Mouse (Mus musculus) stomach, embryonic 16.5 days (tissue): ENCODE measurements at regions not wholly inside any gene's neighbourhood (a gene's known extent, or its start where the extent isn't known, plus 50 kb on each side); places are given as distances from the start of the nearest gene placed in this dataset.

Experiments used
- ATAC-seq: fragments of 200-750 bp; cut with Nextera tagmentation; 2 replicates; pipeline ENCODE4 v1.8.0; 2017; ENCODE audit warnings: moderate number of reproducible peaks, moderate TSS enrichment; ENCODE audit not compliant: insufficient read depth, low FRiP score
- H3K27ac ChIP-seq: fragments of 300-500 bp; sonication (generic); 2 replicates; pipeline ENCODE4 v1.5.1; 2014; ENCODE audit warnings: low read length
- H3K27me3 ChIP-seq: fragments of 300-500 bp; sonication (generic); 2 replicates; pipeline ENCODE4 v1.6.1; 2014; ENCODE audit warnings: low read length, control low read depth, mixed read lengths; ENCODE audit not compliant: control insufficient read depth, insufficient read depth
- H3K36me3 ChIP-seq: fragments of 300-500 bp; sonication (generic); 2 replicates; pipeline ENCODE4 v1.6.1; 2014; ENCODE audit warnings: low read length; ENCODE audit not compliant: control insufficient read depth, insufficient read depth
- H3K4me1 ChIP-seq: fragments of 300-500 bp; sonication (generic); 2 replicates; pipeline ENCODE4 v1.6.1; 2014; ENCODE audit warnings: low read length, control low read depth, mixed read lengths; ENCODE audit not compliant: control insufficient read depth, insufficient read depth
- H3K4me2 ChIP-seq: fragments of 300-500 bp; sonication (generic); 2 replicates; pipeline ENCODE4 v1.6.1; 2014; ENCODE audit warnings: low read depth, low read length, mixed read lengths
- H3K4me3 ChIP-seq: fragments of 300-500 bp; sonication (generic); replicated peaks from 2 replicates; pipeline ENCODE4 v1.5.1; 2014; ENCODE audit warnings: mild to moderate bottlenecking, low read length
- H3K9ac ChIP-seq: fragments of 300-500 bp; sonication (generic); 2 replicates; pipeline ENCODE4 v1.6.1; 2014; ENCODE audit warnings: low read length
- H3K9me3 ChIP-seq: fragments of 300-500 bp; sonication (generic); replicated peaks from 2 replicates; pipeline ENCODE4 v1.6.1; 2016; ENCODE audit warnings: low read length, control low read depth; ENCODE audit not compliant: control insufficient read depth
- WGBS: fragments of 180-500 bp; shearing (Covaris S2); extraction: QIAGEN DNeasy Blood & Tissue Kit; methylation state at CpG from one replicate; pipeline ENCODE4 v1.1.7; 2014; 5-methylcytosine and 5-hydroxymethylcytosine counted together

DNA sequence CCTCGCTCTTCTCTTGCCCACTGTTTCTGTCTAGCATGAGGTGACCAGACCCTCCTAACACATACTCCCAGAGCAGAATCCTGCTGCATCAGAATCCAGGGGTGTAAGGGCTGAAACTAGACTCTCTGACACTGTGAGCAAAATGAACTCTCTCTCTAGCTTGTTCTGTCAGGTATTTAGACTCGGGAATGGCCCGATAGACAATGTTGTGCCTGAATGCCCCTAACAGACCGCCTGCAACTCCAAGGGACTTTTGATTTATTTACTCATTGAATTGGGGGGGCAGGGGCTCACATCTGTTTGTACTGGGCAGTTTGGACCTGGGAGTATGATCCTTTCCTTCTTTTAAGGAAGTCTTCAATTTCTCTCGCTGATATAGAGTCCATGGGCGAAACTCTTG, 469.3 kb upstream of the Trpc7 start:
- Histone ChIP-seq H3K9ac (no peak overlapping the region), H3K4me1 (no peaks in the 10 kb centered on the region), H3K27me3 (no peaks in the 10 kb centered on the region), H3K27ac (no peak overlapping the region), H3K4me2 (no peak overlapping the region), H3K9me3 (no peaks in the 10 kb centered on the region), H3K36me3 (no peaks in the 10 kb centered on the region), H3K4me3 (no peak overlapping the region)
- 84% methylated on average over 6 of the region's 6 CpGs for WGBS
- no peak for ATAC-seq

- Histone ChIP-seq H3K36me3 (no peaks in the 10 kb centered on the region), H3K9me3 (no peaks in the 10 kb centered on the region), H3K4me3 (no peak overlapping the region), H3K27me3 (no peaks in the 10 kb centered on the region), H3K9ac (no peak overlapping the region), H3K4me1 (no peaks in the 10 kb centered on the region), H3K27ac (no peak overlapping the region), H3K4me2 (no peak overlapping the region)
- 97% methylated on average over 2 of the region's 2 CpGs for WGBS
- ATAC-seq = no peak
These were observed 468.6 kb upstream of the Trpc7 start for GRCm38 (mm10) chr13:57364396-57364795.

DNA sequence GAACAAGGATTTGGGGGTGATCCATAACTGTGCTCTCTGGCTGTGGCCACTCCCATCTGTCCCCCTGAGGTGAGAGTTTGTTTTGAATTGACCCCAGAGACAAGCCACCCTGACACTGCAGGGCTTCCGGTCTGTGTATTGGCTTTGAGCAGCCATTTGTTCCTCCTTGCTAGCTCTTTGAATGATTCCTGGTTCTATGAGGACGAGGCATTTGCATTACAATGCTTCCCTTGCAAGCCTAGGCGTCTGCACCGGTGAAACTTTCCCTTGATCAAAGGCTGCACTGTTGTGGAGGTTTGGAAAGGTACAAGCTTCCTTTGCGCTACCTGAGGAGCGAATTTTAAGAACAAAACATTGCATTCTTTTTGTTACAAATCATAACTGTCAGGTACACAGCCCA, 466.8 kb upstream of the Trpc7 start:
- no peak overlapping the region for H3K4me3 ChIP-seq
- no peak for ATAC-seq
- no peaks in the 10 kb centered on the region for H3K27me3 ChIP-seq
- H3K27ac ChIP-seq = no peak overlapping the region
- H3K4me2 ChIP-seq = no peak overlapping the region
- 22% methylated on average over 6 of the region's 6 CpGs for WGBS
- H3K9me3 ChIP-seq = no peaks in the 10 kb centered on the region
- H3K4me1 ChIP-seq = no peaks in the 10 kb centered on the region
- no peaks in the 10 kb centered on the region for H3K36me3 ChIP-seq
- no peak overlapping the region for H3K9ac ChIP-seq

DNA sequence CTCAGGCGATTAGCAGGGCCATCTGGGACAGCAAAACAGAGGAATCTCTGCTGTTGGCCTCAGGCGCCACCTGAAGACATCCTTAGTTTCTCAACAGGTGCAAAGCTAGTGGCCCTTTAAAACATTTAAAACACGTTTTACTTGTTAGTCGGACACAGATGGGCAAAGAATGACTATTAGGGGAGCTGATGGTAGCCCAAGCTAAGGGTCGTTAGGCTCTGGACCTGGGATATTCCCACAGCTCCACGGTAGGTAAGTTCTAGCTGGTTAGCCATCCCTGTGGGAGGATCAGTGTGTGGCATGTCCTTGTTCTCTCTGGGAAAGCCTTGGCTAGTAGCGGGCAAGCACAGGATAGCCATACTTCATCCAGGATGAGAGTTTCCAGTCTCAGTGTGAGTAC, 465.5 kb upstream of the Trpc7 start:
- H3K9ac ChIP-seq = no peak overlapping the region
- H3K27ac ChIP-seq = no peak overlapping the region
- H3K36me3 ChIP-seq = no peaks in the 10 kb centered on the region
- WGBS = 78% methylated on average over 7 of the region's 7 CpGs
- no peaks in the 10 kb centered on the region; the same call in 1 of the 2 replicates for H3K27me3 ChIP-seq
- no peaks in the 10 kb centered on the region for H3K4me1 ChIP-seq
- ATAC-seq = no peak
- H3K4me3 ChIP-seq = no peak overlapping the region
- no peaks in the 10 kb centered on the region for H3K9me3 ChIP-seq
- H3K4me2 ChIP-seq = no peak overlapping the region

- H3K36me3 ChIP-seq = no peaks in the 10 kb centered on the region
- H3K9ac ChIP-seq = no peak overlapping the region
- no peaks in the 10 kb centered on the region for H3K9me3 ChIP-seq
- no peaks in the 10 kb centered on the region for H3K4me1 ChIP-seq
- H3K27me3 ChIP-seq = no peaks in the 10 kb centered on the region; the same call in 1 of the 2 replicates
- no peak overlapping the region for H3K27ac ChIP-seq
- no peak overlapping the region for H3K4me3 ChIP-seq
- no peak overlapping the region for H3K4me2 ChIP-seq
- 77% methylated on average over 7 of the region's 7 CpGs for WGBS
- ATAC-seq = no peak
These were observed 458.8 kb upstream of the Trpc7 start for GRCm38 (mm10) chr13:57354606-57355005.

DNA sequence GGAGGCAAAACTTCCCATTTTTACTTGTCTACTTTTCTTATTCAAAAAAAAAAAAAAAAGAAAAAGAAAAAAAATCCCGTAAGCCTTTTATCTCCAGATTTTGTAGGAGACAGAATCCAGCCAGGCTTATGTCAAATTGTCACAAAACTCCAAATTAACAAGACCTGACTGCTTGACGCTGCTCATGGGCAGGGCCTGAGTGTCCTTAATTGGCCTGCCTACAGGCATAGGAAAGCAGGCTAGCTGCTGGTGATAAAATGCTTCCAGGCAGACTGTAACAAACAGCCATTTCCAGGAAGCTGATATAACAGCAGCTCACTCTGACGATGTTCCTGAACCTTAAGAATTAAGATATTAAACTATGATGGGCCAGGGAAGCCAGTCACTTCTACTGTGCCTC, 458.2 kb upstream of the Trpc7 start:
- H3K4me1 ChIP-seq = no peaks in the 10 kb centered on the region
- WGBS = 55% methylated on average over 3 of the region's 3 CpGs
- no peaks in the 10 kb centered on the region; the same call in 1 of the 2 replicates for H3K27me3 ChIP-seq
- ATAC-seq = no peak
- no peak overlapping the region for H3K4me2 ChIP-seq
- H3K9ac ChIP-seq = no peak overlapping the region
- H3K27ac ChIP-seq = no peak overlapping the region
- H3K4me3 ChIP-seq = no peak overlapping the region
- no peaks in the 10 kb centered on the region for H3K9me3 ChIP-seq
- H3K36me3 ChIP-seq = no peaks in the 10 kb centered on the region

- WGBS = 89% methylated on average over 2 of the region's 2 CpGs
- Histone ChIP-seq H3K27ac (no peak overlapping the region), H3K36me3 (no peaks in the 10 kb centered on the region), H3K4me2 (no peak overlapping the region), H3K4me1 (no peaks in the 10 kb centered on the region), H3K9me3 (no peaks in the 10 kb centered on the region), H3K9ac (no peak overlapping the region), H3K27me3 (no peaks in the 10 kb centered on the region), H3K4me3 (no peak overlapping the region)
- ATAC-seq = no peak
These were observed 455.0 kb upstream of the Trpc7 start for GRCm38 (mm10) chr13:57350828-57351227.

GRCm38 (mm10) chr13:57338676-57339075, 442.9 kb upstream of the Trpc7 start:
- Histone ChIP-seq H3K9me3 (no peaks in the 10 kb centered on the region), H3K27ac (no peak overlapping the region), H3K27me3 (no peaks in the 10 kb centered on the region), H3K9ac (no peak overlapping the region), H3K36me3 (no peaks in the 10 kb centered on the region), H3K4me1 (no peaks in the 10 kb centered on the region), H3K4me3 (no peak overlapping the region), H3K4me2 (no peak overlapping the region)
- ATAC-seq = no peak
- 46% methylated on average over 6 of the region's 6 CpGs for WGBS

DNA sequence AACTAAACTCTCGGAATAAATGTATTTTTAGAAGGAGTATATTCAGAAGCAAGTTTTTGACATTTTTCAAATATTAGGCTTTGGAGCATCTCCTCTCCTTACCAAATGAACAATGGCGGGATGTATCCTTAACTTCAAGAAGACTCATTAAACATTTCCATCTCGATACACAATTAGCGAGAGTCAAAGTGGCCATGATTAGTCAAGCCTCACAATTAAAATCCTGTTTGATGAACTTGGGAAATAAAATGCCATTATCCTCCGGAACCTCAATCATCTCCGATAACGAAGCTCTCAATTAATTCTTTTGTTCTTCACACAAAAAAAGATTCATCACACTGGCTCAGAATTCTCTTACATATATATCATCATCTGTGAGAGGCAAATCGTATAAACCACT, 440.8 kb upstream of the Trpc7 start:
- Histone ChIP-seq H3K27ac (no peak overlapping the region), H3K4me1 (no peaks in the 10 kb centered on the region), H3K9me3 (no peaks in the 10 kb centered on the region), H3K27me3 (no peaks in the 10 kb centered on the region), H3K36me3 (no peaks in the 10 kb centered on the region), H3K9ac (no peak overlapping the region), H3K4me3 (no peak overlapping the region), H3K4me2 (no peak overlapping the region)
- no peak for ATAC-seq
- WGBS = 93% methylated on average over 8 of the region's 8 CpGs

- Histone ChIP-seq H3K9me3 (no peaks in the 10 kb centered on the region), H3K9ac (no peak overlapping the region), H3K4me1 (no peaks in the 10 kb centered on the region), H3K36me3 (no peaks in the 10 kb centered on the region), H3K27ac (no peak overlapping the region), H3K4me3 (no peak overlapping the region), H3K27me3 (no peaks in the 10 kb centered on the region), H3K4me2 (no peak overlapping the region)
- ATAC-seq = no peak
- WGBS = 61% methylated on average over 5 of the region's 5 CpGs
These were observed 437.2 kb upstream of the Trpc7 start for GRCm38 (mm10) chr13:57332976-57333375.
